Mouse (Mus musculus) liver, embryonic 14.5 days (tissue): ENCODE measurements around the gene Armh2.

Experiments used
- CTCF ChIP-seq: IDR thresholded peaks from 2 replicates; pipeline ENCODE4 v1.5.1; 2016; ENCODE audit warnings: antibody characterized with exemption, low read depth, control low read depth
- EP300 ChIP-seq: IDR thresholded peaks from 2 replicates; pipeline ENCODE4 v1.6.1; 2016; ENCODE audit warnings: antibody characterized with exemption, low read depth

GRCm38 (mm10) chr13:24757820-24758564 is 17.0 kb downstream of the Armh2 start:
- no peak for TF ChIP-seq CTCF
- no peak for TF ChIP-seq EP300
